Mouse (Mus musculus): ENCODE data around the gene Myom1. TPM values are rescaled to one million over a fixed set of nuclear protein-coding genes. Genes with fewer than 3 reads are reported as not detected.
A peak's percentile ranks its signal among the peaks of the same experiment; 100 is the strongest.
"Not testable (repeated sequence)": the region's sequence is repeated elsewhere in the genome, so short reads cannot be mapped to it uniquely, and the experiment has no call there.

The Myom1 gene
- total RNA-seq (2021), result 1 to 10 TPM; 2.3 to 3.7 TPM

DNA sequence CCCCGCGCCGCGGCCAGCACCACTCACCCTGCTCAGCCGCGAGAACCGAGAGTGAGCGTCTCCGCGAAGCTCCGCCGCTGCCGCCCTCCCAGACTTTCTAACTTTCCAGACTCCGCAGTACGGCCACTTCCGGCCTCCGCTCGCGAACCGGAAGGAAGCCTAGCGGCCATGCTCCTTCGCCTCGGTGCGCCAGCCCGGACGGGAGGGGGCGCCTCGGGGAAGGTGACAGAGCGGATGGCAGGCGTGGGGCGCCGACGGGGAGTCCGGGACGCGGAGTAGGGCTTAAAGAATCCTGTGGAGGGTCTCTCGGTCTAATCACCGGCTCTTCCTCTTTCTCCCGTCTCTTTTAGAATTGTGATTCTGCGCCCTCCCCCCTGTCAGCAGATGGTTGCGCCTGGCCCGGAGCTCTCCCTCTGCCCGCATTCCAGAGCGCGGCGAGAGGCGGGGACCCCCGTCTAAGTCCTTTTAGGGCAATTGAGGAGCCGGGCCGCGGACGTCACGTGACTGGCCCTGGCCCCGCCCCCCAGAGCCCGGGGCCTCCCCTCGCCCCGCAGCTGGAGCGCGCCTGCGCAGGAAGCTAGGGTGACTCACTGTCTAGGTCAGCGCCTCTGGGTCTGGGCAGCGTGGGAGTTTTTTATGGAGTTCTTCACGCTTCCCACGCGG, at the start of gene Myom1:
TSS of gene Myom1 (plus strand) at position 553 of the 663 bp plus-strand sequence.
- intact Hi-C loops (cut with DNase I), result no loop called here
- DNase-seq (ENCODE audit: low spot score in 2 of 2), result peak; percentile 95 to 97

DNA sequence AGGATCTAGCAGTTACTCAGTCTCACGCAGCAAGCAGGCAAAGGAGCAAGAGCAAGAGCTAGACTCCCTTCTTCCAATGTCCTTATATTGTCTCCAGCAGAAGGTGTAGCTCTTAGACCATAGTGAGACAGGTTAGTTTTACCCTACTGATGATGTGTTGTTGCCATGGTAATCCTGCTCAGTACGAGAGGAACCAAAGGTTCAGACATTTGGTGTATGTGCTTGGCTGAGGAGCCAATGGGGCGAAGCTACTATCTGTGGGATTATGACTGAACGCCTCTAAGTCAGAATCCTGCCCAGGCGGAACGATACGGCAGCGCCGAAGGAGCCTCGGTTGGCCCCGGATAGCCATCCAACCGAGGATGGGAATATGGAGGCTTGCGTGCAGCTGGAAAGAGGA, 38.9 kb upstream of the Myom1 start:
- intact Hi-C loops (cut with DNase I), result loop anchor here (10.0 kb wide), 1 partner anchor 259 kb away; no protein-coding TSS in a partner anchor
- peak; percentile 94 to 98 for DNase-seq (ENCODE audit: low spot score in 2 of 2)

GRCm38 (mm10) chr17:70965281-70965680, 37.2 kb upstream of the Myom1 start:
- intact Hi-C loops (cut with DNase I), result loop anchor here (5.0 to 10.0 kb wide), 3 partner anchors 118 to 260 kb away; no protein-coding TSS in a partner anchor

DNA sequence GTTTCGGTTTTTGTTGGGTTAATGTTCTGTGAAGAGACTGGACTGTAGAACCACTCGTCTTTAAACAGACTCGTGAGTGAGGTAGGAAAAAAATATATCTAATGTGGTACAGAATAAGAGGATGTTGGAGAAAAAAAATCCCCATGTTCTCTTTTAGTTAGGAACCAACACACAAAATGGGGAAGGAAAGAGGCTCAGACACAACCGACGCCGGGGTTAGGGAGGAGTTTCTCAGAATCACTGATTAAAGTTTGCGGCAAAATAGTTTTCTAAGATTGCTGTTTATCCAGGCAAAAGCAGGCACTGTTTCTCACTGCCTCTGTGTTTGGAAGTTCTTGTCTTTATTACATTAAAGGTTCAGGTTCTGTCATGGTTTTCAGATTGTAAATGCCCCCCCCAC, 36.3 kb upstream of the Myom1 start:
- intact Hi-C loops (cut with DNase I), result loop anchor here (5.0 to 10.0 kb wide), 3 partner anchors 119 to 261 kb away; no protein-coding TSS in a partner anchor
- no peak for DNase-seq (ENCODE audit: low spot score in 2 of 2)

More at GRCm38 (mm10) chr17:70965281-70965680, 37.2 kb upstream of the Myom1 start:
- DNase-seq (ENCODE audit: low spot score in 2 of 2), result no peak

GRCm38 (mm10) chr17:70967191-70967590, 35.2 kb upstream of the Myom1 start:
- DNase-seq (ENCODE audit: low spot score in 2 of 2), result no peak
- intact Hi-C loops (cut with DNase I), result loop anchor here (5.0 to 10.0 kb wide), 3 partner anchors 120 to 262 kb away; no protein-coding TSS in a partner anchor

DNA sequence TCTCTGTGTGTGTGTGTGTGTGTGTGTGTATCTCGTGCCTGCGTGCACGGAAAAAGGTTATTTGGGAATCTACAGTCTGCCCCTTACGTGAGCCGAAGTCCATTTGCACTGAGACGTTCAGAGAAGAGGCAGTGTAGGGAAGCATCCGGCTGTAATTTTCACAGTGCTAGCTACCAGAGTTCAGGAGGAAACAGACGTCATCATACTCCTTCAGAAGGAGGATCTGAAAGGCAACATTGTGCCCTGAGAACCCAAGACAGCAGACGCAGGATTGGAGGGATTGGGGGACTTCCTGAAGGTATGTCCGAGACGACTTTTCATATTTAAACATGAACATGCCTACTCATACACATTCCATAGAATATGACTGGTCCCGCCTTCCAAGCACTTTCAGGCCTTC, 34.8 kb upstream of the Myom1 start:
- intact Hi-C loops (cut with DNase I), result loop anchor here (5.0 to 10.0 kb wide), 3 partner anchors 120 to 263 kb away; no protein-coding TSS in a partner anchor
- DNase-seq (ENCODE audit: low spot score in 2 of 2), result no peak

GRCm38 (mm10) chr17:70968606-70969191, 33.7 kb upstream of the Myom1 start:
- intact Hi-C loops (cut with DNase I), result loop anchor here (5.0 to 10.0 kb wide), 3 partner anchors 121 to 264 kb away; no protein-coding TSS in a partner anchor
- DNase-seq (ENCODE audit: low spot score in 2 of 2), result no peak

DNA sequence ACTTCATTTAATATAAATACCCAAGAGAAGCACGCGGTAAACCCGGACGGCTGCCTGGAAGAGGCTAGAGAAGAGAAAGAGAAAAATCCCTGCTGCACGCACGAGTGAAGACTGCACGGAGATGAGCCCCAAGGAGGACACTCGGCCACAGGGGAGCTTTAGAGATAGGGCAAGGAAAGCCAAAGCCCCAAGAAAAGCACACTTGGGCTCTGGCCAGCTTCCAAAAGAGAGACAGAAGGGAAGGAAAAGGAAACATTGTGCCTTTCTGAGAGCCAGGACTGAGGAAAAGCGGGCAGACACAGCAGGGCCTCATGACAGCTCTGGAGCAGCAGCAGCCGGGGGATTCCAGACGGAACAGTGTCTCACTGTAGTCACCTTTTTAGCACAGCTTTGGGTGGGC, 31.2 kb upstream of the Myom1 start:
- no peak for DNase-seq (ENCODE audit: low spot score in 2 of 2)
- intact Hi-C loops (cut with DNase I), result no loop called here

- DNase-seq (ENCODE audit: low spot score in 2 of 2), result no peak
- intact Hi-C loops (cut with DNase I), result no loop called here
Measured at GRCm38 (mm10) chr17:70973398-70973797, 29.0 kb upstream of the Myom1 start.

GRCm38 (mm10) chr17:70974065-70974464, 28.4 kb upstream of the Myom1 start:
- intact Hi-C loops (cut with DNase I); DNase-seq (ENCODE audit: low spot score in 2 of 2): not testable (repeated sequence)

DNA sequence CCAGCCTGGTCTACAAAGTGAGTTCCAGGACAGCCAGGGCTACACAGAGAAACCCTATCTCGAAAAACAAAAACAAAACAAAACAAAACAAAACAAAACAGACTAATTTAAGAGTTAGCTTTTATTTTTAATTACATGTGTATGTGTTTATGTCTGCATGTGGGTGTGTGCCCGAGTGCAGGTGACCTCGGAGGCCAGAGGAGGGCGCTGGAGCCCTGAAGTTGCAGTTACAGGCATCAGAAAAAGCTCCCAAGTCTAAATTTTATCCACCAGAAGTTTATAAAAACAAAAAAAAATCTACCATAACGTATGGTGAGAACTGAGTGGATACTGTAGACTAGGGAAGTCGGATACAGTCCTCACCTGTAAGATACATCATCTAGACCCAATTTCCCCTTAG, 24.6 kb upstream of the Myom1 start:
- no peak for DNase-seq (ENCODE audit: low spot score in 2 of 2)
- intact Hi-C loops (cut with DNase I), result no loop called here

DNA sequence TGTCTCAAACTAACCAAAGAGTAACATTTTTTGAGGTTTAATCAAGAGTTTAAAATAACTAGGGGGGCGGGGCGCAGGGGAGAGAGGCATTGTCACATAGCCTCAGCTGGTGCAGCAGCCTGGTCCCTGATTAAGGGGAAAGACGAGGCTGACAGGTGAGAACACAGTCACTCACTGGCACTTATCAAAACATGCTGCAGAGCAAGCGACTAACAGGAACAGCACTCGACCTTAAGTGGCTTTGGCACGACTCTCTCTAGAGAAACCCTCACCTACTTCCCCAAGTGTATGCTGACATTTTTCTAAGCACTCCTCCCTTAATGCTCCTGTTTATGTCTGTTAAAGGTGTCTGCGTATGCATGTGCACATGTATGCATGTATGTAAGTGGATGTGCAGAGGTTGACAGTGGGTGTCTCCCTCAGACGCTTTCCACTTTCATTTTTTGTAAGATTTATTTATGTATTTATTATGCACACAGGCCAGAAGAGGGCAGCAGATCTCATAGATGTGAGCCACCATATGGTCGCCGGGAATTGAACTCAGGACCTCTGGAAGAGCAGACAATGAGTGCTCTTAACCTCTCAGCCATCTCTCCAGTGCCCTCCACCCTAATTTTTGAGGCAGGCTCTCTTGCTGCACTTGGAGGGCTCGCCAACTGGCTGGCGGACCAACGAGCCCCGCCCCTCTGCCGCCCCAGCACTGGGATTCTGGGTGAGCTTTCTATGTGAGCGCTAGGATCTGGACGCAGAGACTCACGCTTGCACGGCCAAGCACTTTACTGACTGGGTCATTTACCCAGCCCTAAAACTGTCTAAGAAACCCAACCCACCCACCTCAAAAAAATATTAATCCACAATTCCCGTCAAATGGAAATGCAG, 22.8 kb upstream of the Myom1 start:
- no peak for DNase-seq (ENCODE audit: low spot score in 2 of 2)
- intact Hi-C loops (cut with DNase I), result no loop called here

DNA sequence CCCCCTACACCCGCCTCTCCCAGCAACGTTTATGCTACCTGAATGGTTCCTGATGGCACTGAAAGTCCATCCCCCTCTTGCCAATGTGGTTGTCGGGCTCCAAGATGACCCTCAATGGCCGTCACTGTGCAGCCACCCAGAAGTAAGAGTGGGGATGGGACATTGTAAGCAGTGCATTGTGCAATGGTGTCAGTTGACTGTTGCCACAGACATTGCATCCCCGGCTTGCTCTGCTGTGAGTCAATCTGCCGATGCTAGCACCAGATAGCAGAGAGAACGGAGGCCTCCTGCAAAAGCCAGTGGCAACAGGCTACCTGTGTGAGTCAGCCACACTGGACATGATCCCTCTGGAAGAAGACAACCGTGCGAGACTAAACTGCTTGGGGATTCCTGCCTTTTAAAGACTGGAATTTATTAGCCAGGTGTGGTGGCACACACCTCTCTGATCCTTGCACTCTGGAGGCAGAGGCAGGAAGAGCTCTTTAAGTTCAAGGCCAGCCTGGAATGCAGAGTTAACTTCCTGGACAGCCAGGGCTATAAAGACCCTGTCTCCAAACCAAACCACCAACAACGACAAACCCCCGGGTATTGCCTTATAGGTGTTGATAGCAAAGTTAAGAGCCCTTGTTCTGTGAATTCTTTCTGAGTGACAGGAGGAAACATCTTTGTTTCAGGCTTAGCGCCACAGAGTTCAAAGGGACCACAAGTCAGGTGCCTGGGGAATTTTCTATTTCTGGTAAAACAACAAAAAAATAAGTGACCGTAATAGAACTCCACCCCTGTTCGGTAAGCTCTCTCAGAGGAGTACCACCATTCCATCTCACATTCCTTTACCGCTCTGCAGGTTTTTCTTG, 16.7 kb upstream of the Myom1 start:
- DNase-seq (ENCODE audit: low spot score in 2 of 2), result no peak
- intact Hi-C loops (cut with DNase I), result no loop called here

DNA sequence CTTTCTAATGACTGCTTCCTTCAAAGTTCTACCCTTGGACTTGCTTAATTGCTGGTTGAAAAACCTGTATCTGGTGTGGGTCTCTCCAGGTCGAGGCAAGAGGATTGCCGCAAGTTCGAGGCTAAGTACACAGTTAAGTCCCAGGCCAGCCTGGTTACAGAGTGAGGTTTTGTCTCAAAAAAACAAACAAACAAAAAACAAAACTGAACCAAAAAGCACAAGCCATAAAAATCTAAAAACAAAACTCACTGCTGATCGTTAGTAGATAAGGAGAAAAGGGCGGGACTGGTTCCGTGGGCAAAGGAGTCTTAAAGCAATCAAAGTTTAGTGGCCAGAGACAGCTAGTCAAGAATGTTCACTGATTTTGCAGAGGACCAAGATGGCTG, 16.1 kb upstream of the Myom1 start:
- intact Hi-C loops (cut with DNase I), result no loop called here
- no peak for DNase-seq (ENCODE audit: low spot score in 2 of 2)

GRCm38 (mm10) chr17:70986831-70987660, 15.4 kb upstream of the Myom1 start:
- DNase-seq (ENCODE audit: low spot score in 2 of 2), result no peak
- intact Hi-C loops (cut with DNase I), result no loop called here

DNA sequence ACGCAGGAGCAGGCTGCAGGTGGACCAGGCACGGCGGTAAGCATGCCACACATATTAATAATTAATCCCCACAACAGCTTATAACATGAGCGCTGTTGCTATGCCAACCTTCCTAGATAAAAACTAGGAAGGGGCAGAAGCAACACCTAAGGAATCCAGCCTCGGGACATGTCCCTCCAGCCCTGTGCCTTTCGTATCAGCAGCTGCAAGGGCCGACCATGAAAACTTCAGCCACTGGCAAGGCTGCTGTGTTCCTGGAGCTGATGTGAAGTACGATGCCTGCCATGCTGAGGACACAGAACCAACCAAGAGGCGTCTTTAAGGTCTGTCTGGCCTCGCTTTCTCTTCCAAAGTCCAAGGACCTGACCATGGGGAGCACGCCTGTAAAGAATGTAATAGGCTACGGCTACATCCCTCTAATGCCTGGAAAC, 14.1 kb upstream of the Myom1 start:
- no peak for DNase-seq (ENCODE audit: low spot score in 2 of 2)
- intact Hi-C loops (cut with DNase I), result no loop called here

GRCm38 (mm10) chr17:70989430-70989829, 13.0 kb upstream of the Myom1 start:
- intact Hi-C loops (cut with DNase I), result no loop called here
- no peak for DNase-seq (ENCODE audit: low spot score in 2 of 2)

GRCm38 (mm10) chr17:70989991-70990390, 12.4 kb upstream of the Myom1 start:
- no peak for DNase-seq (ENCODE audit: low spot score in 2 of 2)
- intact Hi-C loops (cut with DNase I), result loop anchor here (5.0 kb wide), 1 partner anchor 192 kb away; the partner anchor contains the start of gene Lpin2

All from left cerebral cortex, postnatal 36 days (tissue).